Mouse (Mus musculus) megakaryocyte, embryonic 14.5 days (primary cell): ENCODE measurements around the gene Mcm5. TPM values are rescaled to one million over a fixed set of nuclear protein-coding genes. Genes with fewer than 3 reads are reported as not detected.

Source experiments
- H3K27me3 ChIP-seq: replicated peaks from 2 replicates; pipeline ENCODE3; 2012; ENCODE audit warnings: inconsistent platforms
- H3K36me3 ChIP-seq: replicated peaks from 2 replicates; pipeline ENCODE3; 2012; ENCODE audit warnings: low read length, inconsistent platforms, mixed read lengths
- H3K4me1 ChIP-seq: 2 replicates; pipeline ENCODE4 v1.6.1; 2012; ENCODE audit warnings: inconsistent platforms
- H3K4me3 ChIP-seq: replicated peaks from 2 replicates; pipeline ENCODE3; 2012; ENCODE audit warnings: moderate library complexity, mild to moderate bottlenecking, inconsistent platforms
- H3K9me3 ChIP-seq: 2 replicates; pipeline ENCODE4 v1.6.1; 2012; ENCODE audit warnings: inconsistent platforms
- FLI1 ChIP-seq: IDR thresholded peaks from 2 replicates; pipeline ENCODE4 v1.6.1; 2012; ENCODE audit warnings: low read length, inconsistent platforms, mixed read lengths
- GATA1 ChIP-seq: IDR thresholded peaks from 3 replicates; pipeline ENCODE4 v1.6.1; 2012; ENCODE audit warnings: mixed read lengths, low read length, inconsistent platforms, borderline replicate concordance
- polyA plus RNA-seq: library from polyadenylated mRNA; stranded (reverse); fragments of >175 nt; gene quantifications from 2 replicates; pipeline ENCODE4 v1.2.3, GENCODE M21; 2012; ENCODE audit warnings: low replicate concordance; ENCODE audit not compliant: insufficient read depth

Gene Mcm5
- polyA plus RNA-seq, 1 experiment = 16.7 TPM

GRCm38 (mm10) chr8:75155740-75156322 is 46.5 kb downstream of the Mcm5 start:
- Histone ChIP-seq H3K9me3 (no peaks in the 10 kb centered on the region; the same call in 1 of the 2 replicates), H3K4me3 (no peak overlapping the region), H3K4me1 (peaks cover 8% of the 10 kb centered on the region; the same call in 1 of the 2 replicates), H3K27me3 (peaks cover 26% of the 10 kb centered on the region), H3K36me3 (no peaks in the 10 kb centered on the region)
- TF ChIP-seq GATA1 (no peak), FLI1 (no peak)

- no peaks in the 10 kb centered on the region; the same call in 1 of the 2 replicates for H3K4me1 ChIP-seq
- H3K9me3 ChIP-seq = no peaks in the 10 kb centered on the region; the same call in 1 of the 2 replicates
- H3K36me3 ChIP-seq = no peaks in the 10 kb centered on the region
- TF ChIP-seq GATA1 (no peak), FLI1 (no peak)
- H3K27me3 ChIP-seq = peaks cover 25% of the 10 kb centered on the region
- H3K4me3 ChIP-seq = no peak overlapping the region
Measured at GRCm38 (mm10) chr8:75157471-75158230, 48.3 kb downstream of the Mcm5 start.

- Histone ChIP-seq H3K27me3 (peaks cover 6% of the 10 kb centered on the region), H3K9me3 (no peaks in the 10 kb centered on the region), H3K36me3 (no peaks in the 10 kb centered on the region), H3K4me1 (no peaks in the 10 kb centered on the region), H3K4me3 (no peak overlapping the region)
- no peak for TF ChIP-seq GATA1
- TF ChIP-seq FLI1 = no peak
Measured at GRCm38 (mm10) chr8:75169363-75169762, 60.0 kb downstream of the Mcm5 start.

- no peak for TF ChIP-seq FLI1
- Histone ChIP-seq H3K9me3 (no peaks in the 10 kb centered on the region), H3K36me3 (no peaks in the 10 kb centered on the region), H3K4me1 (no peaks in the 10 kb centered on the region), H3K4me3 (no peak overlapping the region), H3K27me3 (peaks cover 10% of the 10 kb centered on the region)
Measured at GRCm38 (mm10) chr8:75172009-75172685, 62.8 kb downstream of the Mcm5 start.

Other genes with a start within 250 kb of the Mcm5 start
- gene Isx, start 236.4 kb upstream of the Mcm5 start, polyA plus RNA-seq = not detected in 2 replicates
- gene Hmgxb4, start 116.2 kb upstream of the Mcm5 start, polyA plus RNA-seq = 2.9 and 7.8 TPM in 2 replicates
- 36.8 and 115 TPM in 2 replicates for gene Tom1, start 75.9 kb upstream of the Mcm5 start, polyA plus RNA-seq
- gene Hmox1, start 15.9 kb upstream of the Mcm5 start, polyA plus RNA-seq = 17.6 and 46.0 TPM in 2 replicates
- not detected in 2 replicates for gene Rasd2, start 104.4 kb downstream of the Mcm5 start, polyA plus RNA-seq